Mouse (Mus musculus) forelimb bud, embryonic 11.5 days (tissue): Measurements from ENCODE around the gene Dnase2b.

ENCODE experiments used
- DNase-seq: peaks from one replicate; pipeline ENCODE4 v3.0.0-alpha.2; 2012; ENCODE audit warnings: low read depth, low spot score

Gene Dnase2b

DNA sequence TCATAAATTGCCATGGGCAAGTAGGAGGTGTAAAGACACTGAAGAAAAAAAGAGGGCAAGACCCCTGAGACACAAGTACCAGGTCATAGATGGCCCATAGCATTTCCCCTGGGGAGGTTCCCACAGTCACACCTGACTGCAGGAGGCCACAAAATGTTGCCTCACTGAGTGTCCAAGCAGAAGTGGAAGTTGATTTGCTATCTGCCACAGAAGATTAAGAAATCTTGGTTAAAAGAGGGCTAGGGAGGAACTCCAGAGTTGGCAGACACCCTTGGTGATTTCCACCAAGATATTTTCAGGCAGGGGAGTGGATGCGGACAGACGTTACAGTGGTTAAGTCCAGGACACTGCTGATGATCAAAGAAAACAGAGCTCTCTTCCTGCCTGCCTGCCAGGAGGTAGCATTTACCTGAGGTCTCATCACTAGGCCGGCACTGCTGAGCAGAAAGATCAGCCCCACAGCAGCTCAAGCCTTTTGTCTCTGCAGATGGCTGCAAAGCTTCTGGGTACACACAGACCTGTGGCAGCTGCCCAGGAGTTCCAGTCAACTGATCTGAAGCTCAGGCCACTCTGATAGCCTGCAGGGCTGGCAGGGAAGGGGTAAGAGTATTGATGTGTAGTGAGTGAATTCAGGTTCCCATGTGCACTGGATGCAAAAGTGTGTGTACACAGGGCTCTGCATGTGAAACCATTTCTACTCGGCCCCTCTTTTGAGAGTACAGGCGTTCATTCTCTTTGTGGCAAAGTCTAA is 1.3 kb upstream of the Dnase2b start:
- no peak for DNase-seq

DNA sequence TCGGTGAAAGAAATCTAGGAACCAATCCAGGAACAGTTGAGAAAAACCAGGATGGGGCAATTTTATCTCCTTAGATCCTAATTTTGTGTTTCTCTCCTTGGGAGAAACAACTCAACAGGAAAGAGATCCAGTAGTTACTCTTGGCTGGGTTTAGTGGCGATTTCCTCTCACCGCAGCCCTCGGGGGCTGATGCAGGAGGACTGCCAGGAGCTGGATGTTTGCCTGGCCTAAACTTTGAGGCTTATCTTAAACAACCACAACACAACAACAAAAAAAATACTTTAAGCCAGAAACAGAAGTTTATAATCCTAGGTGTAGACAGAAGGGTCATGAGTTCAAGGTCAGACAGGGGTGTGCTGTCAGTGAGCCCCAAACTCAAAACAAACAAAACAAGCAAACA is 3.6 kb downstream of the Dnase2b start:
- no peak for DNase-seq

DNA sequence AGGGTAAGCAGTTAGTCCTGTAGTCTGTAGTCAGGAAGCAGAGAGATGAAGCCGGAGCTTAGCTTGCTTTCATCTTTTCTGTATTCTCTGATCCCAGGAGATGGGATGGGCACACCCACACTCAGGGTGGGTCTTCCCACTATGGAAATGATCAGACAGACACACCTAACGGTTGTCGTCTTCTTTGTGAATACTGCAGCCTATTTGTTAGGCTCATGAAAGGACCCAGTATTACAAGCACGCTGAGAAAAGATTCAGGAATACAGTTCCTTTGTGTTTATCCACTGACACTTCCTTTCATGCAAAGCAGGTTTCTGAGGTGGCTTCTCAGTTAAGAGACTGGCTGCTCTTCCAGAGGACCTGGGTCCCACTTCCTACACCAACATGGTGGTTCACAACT is 4.1 kb downstream of the Dnase2b start:
- DNase-seq, result no peak

DNA sequence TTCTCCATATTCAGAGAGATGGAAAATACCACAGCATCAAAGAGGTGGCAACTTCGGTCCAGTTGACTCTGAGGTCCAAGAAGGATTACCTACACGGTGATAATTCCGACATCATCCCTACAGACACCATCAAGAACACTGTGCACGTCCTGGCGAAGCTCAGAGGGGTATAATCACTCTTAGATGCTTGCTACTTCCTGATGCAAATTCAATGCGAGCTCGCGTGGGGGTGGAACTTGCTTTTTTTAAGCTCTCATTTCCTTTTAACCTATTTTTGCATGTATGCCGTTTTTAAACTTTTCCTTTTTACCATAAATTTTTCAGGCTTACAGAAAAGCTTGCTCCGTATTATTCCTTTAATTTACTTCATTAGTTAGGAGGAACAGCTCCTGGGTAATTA is 5.1 kb downstream of the Dnase2b start:
- no peak for DNase-seq

DNA sequence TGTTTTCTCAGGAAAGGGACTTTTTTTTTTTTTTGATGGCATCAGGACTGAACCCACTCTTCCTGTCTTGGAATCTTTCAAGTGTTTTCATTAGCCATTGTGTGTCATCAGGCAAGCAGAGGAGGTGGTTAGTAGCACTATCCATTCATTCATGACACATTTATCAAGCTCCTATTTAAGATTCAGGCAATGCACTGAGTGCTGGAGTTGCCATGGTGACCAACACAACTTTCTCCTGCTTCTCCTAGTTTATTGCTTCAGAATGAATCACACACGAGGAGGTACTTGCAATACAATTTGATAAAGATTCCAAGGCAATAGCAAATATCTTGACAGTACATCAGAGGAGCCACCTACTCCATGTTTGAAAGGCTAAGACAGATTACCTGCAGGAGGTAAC is 8.0 kb downstream of the Dnase2b start:
- DNase-seq, result no peak

DNA sequence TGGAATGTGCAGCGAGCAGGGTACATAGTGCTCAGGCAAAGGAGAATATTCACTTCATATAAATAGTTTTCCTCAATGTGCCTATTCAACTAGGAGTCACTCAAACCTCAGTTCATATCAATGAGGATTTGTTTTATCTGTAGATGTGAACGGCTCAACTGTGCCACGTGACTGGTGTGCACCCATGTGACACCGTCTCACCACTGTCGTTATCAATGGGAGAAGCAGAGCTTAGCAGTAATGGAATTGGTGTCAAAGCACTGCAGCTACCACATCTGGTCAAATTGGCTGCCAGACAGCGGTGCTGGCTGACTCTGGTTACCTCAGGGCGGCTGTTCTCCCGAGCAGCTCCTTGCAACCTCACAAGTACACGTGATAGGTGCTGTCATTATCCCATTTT is 10.7 kb downstream of the Dnase2b start:
- DNase-seq, result no peak

DNA sequence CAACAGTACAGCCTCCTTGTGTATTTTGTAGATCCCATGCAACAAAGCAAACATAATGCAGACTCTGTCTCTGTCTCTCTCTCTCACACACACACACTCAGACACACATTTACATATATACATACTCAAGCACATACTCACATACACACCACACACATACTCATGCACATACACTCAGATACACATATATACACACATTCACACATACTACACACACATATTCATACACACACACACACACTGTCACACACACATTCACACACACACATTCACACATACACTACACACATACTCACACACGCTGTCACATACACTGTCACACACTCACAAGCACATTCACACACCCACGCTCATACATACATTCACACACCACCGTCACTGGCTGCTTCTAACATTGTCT is 12.9 kb downstream of the Dnase2b start:
- DNase-seq, result no peak

DNA sequence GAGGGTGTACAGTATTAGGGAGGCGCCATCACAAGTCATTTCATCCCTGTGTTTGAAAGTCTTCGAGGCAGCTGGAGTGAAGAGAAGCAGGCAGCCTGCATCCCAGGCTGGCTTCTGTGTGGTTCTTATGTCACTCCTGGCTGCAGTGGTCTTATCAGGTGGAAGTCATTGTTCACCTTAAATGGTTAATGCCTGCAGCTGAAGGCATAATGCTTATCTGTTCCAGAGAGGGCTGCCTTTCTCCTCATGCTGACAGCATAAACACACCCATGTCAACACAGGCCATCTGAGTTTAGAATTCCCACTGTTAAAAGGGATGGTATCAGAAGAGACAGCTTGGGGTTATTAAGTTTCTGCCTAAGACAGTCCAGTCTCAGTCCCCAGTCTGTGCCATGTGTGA is 14.2 kb downstream of the Dnase2b start:
- no peak for DNase-seq

DNA sequence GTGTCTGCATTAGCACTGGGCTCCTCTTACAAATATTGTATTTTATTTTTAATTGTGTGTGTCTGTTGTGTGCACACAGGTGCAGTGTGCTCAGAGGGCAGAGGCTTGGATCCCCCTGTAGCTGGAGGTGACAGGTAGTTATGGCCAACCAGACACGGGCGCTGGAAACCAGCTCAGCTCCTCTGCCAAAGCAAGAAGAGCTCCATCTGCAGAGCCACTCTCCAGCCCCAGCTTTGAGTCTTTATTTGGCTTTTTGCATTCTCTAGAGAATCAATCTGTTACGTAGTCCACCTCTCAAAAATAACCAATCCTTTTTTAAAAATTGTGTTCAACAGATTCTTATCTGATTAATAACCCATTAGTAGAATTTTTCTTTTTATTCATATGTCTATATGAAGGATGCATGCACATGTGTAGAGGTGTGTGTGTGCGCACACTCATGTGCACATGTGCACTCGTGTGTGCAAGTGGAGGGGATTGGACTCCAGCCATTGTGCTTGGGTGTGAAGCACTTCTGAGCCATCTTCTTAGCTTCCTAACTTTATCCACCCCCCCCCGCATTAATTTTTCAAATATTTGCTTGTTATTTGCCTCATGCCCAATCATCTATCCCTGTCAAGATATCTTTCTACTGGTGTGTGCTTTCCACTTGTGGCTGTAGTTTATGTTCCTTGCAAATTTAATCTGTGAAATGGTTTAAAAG is 16.0 kb downstream of the Dnase2b start:
- DNase-seq, result no peak

DNA sequence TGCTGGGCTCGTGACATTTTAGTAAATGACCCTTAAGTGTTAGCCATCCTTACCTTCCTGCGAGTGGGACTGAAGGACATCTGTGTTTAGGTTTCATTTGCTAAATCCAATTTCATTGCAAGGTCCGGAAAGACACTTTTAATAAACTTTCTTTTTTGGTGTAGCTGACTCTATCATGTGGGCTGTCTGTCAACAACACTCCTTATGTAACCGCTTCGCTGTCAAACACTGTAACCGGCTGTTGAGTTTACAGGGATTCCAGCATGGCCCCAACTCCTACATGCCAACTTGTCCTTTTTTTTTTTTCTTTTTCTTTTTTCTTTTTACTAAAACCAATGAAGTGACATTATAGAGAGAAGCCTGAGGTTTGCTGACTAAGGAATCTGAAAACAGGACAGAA is 17.0 kb downstream of the Dnase2b start:
- no peak for DNase-seq

DNA sequence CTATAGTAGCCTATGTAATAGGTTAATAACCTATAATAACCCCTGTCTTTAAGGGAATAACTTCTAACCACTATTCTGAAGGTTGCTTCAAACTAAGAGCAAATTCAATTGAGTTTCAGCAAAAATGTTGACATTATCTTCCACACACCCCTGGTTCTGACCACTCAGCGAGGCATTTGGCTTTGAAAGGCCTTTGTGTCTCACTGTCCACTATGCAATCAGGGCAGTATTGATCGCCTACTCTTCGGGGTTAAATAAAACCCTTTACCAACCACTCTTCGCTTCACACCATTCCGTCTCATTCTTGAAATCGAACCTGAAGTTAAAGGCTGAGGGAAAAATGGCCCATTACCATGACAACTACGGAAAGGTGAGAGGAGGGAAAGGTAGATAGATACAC is 18.5 kb downstream of the Dnase2b start:
- no peak for DNase-seq

DNA sequence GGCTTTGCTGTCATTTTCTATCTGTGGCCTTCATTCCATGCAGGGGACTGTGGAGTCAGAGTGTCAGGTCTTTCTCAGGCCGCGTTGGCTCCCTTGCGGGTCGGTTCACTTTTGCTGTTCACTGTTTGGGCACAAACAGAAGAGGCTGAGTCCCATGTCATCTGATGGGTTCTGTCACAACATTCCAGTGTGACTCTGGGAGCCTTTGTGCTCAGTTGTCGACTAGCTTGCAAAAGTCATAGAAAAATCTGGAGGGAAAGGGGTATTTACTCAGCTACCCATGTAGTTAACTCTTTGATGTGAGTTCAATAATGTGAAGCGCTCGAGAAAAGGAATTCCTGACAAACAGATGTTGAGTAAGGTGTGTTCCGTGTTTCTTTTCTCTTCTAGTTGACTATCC is 19.0 kb downstream of the Dnase2b start:
- DNase-seq, result no peak

DNA sequence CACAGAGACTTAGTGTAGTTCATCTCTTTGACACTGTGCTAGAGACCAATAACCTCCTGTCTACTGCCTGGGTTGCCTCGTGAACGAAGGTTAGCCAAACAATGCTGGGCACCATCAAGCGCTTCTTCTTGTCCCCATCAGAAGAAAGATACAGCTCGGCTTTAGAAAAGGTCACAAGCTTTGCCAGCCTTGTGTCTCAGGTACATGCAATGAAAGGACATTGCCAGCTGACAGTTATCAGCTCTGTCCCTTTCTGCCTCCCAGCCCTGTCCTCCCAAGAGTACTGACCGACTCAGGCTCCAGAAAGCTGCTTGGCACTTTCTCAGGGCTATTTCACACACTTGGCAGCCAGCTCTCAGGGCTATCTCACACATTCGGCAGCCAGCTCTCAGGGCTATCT is 20.0 kb downstream of the Dnase2b start:
- DNase-seq, result no peak

DNA sequence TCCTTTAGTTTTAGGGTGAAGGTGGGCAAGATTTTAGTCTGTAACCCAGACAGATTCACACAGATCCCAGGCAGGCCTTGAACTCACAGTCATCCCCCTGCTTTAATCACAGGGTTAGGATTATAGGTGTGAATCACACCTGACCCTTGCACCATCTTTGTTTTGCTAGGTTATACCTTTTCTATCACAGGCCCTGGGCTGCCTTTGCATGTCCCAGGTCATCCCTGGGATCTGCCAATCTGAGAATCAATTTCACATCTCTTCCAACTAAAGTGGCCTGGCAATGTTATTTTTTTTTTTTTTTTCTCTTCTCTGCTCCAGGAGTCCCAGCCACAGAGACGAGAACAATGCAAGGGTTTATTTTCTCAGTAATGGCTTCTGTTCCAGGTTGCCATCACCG is 23.8 kb downstream of the Dnase2b start:
- no peak for DNase-seq

DNA sequence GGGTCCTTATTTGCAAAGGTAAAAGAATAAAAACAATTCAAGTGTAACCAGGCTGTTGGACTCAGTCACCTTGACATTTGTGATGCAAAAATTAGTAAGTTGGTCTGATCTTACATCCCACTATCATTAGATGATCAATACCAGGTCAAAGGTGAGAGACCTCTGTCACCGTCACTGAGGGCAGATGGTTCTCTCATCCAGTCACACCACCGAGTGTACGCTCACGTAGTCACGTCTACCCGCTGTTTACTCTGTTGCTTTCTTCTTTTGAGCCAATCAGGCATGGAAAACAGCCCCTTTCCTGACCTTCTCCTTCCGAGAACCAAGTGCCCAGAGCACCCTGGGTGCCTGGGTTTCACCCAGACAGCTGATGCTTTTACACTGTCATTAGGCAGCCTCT is 24.2 kb downstream of the Dnase2b start:
- no peak for DNase-seq

DNA sequence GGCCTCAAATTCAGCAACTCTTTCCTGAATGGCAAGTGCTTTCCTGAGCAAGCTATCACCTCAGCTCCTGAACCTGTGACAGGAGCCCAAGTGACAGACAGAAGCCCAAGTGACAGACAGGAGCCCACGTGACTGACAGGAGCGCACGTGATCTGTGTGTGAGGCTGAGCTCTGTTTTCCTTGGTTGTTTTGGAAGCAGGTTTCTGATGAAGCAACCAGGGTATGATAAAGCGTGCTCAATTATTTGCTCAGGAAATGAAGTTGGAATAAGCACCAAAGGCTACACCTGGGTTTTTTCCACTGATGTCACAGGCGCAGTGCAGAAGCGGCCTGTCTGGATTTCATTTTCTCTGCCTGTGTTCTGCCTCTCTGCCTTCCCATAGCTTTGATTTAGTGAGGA is 25.9 kb downstream of the Dnase2b start:
- peak; percentile 33 for DNase-seq

DNA sequence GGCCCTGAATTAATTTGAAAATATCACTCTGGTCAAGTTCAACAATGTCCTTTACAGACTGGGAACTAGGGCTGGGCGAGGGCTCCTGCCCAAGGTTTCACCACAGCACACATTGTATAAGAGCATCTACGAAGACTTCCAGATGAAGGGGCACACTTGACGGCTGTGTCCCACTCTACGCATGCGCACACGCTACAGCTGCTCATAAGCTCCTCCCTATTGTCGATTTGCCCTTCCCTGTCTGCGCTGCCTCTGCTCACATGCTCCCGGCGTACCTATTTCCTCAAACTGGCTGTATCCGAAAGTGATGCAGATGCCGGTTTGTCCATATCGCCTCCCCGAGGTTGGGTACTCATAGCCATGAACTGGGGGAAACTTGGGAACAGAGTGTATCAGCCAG is 28.8 kb downstream of the Dnase2b start:
- no peak for DNase-seq

DNA sequence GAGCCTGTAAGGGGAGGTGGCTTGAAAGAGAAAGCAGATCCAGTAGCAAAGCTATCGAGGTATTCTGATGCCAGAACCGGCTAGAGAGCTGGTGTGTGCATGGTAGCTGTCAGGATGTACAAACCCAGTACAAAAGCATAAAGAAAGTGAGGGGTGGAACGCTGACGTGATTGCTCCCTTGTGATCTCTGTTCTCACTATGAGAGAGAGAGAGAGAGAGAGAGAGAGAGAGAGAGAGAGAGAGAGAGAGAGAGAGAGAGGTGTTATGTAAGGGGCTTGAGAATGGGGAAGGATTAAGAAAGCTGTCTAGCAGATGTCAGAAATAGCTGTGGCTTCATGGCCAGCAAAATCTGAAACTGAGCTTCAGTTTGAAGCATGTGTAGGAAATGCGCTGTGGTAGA is 31.5 kb downstream of the Dnase2b start:
- DNase-seq, result no peak

DNA sequence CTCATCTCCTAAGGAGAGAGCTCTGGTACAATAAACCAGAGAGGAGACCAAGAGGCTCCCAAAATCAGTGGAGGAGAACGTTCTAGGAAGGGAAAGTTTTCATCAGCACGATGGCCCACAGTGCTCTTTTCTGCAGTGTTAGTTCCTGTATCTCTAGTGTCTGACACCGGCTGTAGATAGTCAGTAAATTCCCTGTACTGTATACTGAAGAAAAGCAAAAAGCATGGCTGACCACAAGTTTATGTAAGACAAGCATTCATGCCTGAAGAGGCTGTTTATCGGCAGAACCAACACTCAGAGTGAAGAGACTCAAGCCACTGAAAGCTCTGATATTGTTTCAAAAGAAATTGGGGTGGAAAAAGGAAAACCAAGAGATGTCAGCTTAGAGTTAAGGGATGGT is 31.9 kb downstream of the Dnase2b start:
- DNase-seq, result no peak

DNA sequence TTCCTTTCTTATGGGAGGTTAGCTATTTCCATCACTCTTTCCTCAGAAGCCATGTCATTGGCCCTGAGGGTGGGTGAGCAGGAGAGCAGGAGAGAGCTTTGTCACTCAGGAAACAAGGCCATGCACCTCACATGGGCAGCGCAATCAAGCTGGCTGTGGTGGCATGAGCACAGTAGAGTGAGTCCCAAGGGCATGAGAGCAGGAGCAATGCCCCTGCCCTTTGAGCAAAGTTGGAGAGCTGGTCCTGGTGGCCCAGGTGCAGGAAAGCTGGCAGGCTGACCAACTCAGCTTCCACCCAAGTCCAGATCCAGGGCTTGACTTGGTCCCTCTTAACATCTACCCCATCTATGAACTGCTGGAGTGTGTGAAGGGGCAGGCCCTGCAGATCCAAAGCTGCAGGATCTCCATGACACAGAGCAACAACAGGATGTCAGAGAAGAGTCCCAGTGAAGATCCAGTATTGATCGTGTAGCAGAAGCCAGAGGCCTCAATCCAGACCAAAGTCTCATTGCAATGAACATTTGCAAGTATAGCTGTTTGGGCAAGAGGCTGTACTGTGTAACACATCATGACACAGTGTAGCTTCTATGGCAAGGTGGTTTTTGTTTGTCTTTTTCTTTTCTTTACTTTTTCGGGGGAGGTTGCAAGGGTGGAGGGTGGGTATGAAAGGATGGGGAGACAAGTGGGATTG is 35.2 kb downstream of the Dnase2b start:
- no peak for DNase-seq

DNA sequence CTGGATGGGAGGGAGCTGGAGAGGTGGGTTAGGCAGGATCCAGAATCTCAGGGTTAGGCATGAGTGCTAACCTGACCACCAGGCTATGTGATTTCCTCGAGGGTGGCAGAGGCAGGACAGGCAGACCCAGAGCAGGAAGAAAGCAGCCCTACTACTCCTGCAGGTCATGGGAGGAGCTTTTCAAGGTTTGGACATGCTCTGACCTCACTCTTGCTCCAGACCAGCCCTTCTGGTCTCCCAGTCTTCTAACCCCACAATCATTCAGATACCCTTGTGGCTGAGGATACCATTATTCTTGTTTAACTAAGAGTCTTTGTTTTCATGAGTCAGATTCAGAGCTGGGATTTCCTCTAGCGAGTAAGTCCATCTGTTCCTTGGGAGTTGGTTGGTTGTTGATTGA is 37.8 kb downstream of the Dnase2b start:
- no peak for DNase-seq

DNA sequence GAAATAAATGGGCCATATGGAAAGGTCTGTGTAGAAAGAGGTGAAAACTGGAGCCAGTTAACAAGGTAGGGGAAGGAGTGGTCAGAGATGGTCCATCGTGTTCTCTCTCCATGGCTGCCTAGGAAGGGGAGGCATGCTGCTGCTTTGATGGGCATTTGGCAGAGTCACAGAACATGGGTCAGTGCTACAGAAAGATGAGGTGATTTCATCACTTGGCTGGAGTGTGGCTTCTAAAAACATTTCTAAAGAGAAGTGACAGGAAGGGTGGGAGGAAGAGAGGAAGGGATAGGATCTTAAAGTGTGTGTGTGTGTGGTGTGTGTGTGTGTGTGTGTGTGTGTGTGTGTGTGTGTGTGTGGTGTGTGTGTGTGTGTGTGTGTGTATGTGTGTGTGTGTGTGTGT is 44.1 kb downstream of the Dnase2b start:
- DNase-seq, result no peak

DNA sequence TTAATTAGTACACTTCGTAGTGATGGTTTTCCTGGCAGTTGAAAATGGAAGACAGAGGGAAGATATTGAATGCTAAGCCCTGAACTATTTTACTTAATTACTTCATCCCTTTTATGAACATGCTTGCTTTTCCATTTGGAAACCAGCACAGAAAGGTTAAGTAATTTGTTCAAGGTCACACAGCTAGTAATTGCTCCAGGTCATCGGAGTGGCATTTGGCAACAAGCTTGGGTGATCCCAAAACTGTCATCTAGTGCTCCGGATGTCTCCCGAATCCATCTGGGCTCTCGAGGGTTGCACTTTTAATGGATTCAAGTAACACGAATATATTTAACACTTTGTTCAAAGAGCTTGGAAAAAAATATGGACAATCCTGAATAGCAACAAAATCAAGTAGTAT is 44.5 kb downstream of the Dnase2b start:
- no peak for DNase-seq
